Mouse (Mus musculus) myocyte (in vitro differentiated cells): ENCODE data around the gene Gclc.

ENCODE experiments used
- CEBPB ChIP-seq: IDR thresholded peaks from 2 replicates; pipeline ENCODE4 v1.6.1; 2011; ENCODE audit warnings: mild to moderate bottlenecking, moderate library complexity; ENCODE audit not compliant: poor library complexity, insufficient read depth, severe bottlenecking
- E2F4 ChIP-seq: IDR thresholded peaks from one replicate; pipeline ENCODE4 v1.6.1; 2011; ENCODE audit warnings: mild to moderate bottlenecking, control low read depth, moderate library complexity; ENCODE audit not compliant: insufficient read depth
- MAX ChIP-seq: IDR thresholded peaks from one replicate; pipeline ENCODE4 v1.6.1; 2011; ENCODE audit warnings: low read depth, mild to moderate bottlenecking, control low read depth
- POLR2A ChIP-seq: IDR thresholded peaks from one replicate; pipeline ENCODE4 v1.6.1; 2011; ENCODE audit warnings: low read depth, mild to moderate bottlenecking, control low read depth, moderate library complexity; ENCODE audit not compliant: insufficient read length
- SRF ChIP-seq: IDR thresholded peaks from one replicate; pipeline ENCODE4 v1.6.1; 2011; ENCODE audit warnings: low read depth; ENCODE audit not compliant: control insufficient read depth, insufficient read length
- TCF12 ChIP-seq: IDR thresholded peaks from one replicate; pipeline ENCODE4 v1.6.1; 2011; ENCODE audit warnings: mild to moderate bottlenecking, control low read depth; ENCODE audit not compliant: poor library complexity, insufficient read depth, severe bottlenecking

- peak; percentile 98 for TF ChIP-seq POLR2A
- TF ChIP-seq E2F4, result no peak
- TF ChIP-seq SRF, result no peak
- TF ChIP-seq TCF12, result no peak
- no peak for TF ChIP-seq CEBPB
- TF ChIP-seq MAX, result no peak
Measured at GRCm38 (mm10) chr9:77753853-77754727, at the start of gene Gclc.
